Mouse (Mus musculus): ENCODE results near the gene Rsph6a. TPM values are rescaled to one million over a fixed set of nuclear protein-coding genes. Genes with fewer than 3 reads are reported as not detected.
A peak's percentile ranks its signal among the peaks of the same experiment; 100 is the strongest.

The Rsph6a gene
- polyA plus RNA-seq, 1 experiment from 2014 or later: not detected

DNA sequence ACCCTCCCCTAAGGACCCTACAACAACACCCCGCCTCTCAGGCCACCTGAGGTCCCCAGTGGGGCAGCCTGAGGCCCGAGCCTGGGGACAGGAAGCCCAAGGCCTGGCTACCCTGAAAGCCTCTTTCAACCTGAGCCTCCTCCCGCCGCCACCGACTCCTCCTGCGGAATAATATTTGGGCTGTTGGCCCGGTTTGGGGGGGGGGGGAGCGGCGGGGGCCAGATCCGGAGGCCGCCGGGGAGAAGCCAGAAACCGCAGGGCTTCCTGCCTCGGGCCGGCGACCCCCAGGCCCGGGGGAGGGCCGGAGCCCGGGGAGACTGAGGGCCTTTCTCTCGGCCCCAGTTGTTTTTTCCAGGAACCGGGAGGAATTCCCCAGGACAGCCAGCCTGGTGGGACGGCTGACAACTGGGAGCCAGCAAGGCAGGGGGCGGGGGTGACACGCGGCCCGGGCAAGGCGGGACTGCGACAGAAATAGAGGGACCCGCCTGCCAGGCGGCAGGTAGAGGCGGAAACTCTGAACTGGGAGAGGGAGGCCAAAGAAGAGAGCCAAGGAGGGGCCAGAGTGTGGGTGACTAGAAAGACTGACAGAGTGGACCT is 42.4 kb upstream of the Rsph6a start:
- Histone ChIP-seq H3K9ac (ENCODE audit: low read length) (peak overlapping the region; percentile 75), H3K4me1 (replicated peaks; ENCODE audit: control insufficient read depth, insufficient read depth) (no peaks in the 10 kb centered on the region), H3K4me2 (replicated peaks; ENCODE audit: low read depth) (peak overlapping the region; percentile 67), H3K27me3 (ENCODE audit: control insufficient read depth, insufficient read depth, low read length) (no peaks in the 10 kb centered on the region), H3K36me3 (ENCODE audit: control insufficient read depth, insufficient read depth, low read length) (no peaks in the 10 kb centered on the region), H3K9me3 (ENCODE audit: control insufficient read depth, low read length) (no peaks in the 10 kb centered on the region), H3K27ac (replicated peaks) (peak overlapping the region; percentile 77), H3K4me3 (ENCODE audit: low read depth, low read length) (peak overlapping the region; percentile 30)
- ATAC-seq (ENCODE audit: low FRiP score, low TSS enrichment) (peak; percentile 53), DNase-seq (ENCODE audit: low spot score) (peak; percentile 80)
- WGBS: 1% methylated on average over 31 of the region's 31 CpGs
- no peak for TF ChIP-seq CTCF (IDR thresholded peaks at IDR 0.05; ENCODE audit: low read depth)
- TF ChIP-seq EP300 (optimal IDR thresholded peaks at IDR 0.05): no peak

DNA sequence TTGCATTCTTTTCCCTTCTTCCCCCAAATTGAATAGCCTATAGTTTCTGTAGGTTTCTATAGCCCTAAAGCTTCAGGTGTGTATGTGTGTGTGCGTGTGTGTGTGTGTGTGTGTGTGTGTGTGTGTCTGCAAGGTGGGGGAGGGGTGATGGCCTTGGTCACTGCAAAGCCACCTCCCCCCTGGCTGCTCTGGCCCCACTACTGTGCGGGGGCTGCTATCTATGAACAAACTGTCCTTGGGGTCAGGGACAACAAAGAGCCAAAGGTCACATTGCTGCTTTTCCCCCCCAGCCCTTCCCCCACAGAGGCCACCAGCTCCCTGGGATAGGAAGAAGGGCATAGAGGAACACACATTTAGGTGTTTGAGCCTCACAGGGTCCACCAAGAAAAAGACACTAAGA is 41.6 kb upstream of the Rsph6a start:
- peak overlapping the region; percentile 67; the same call in 1 of the 2 replicates for H3K4me2 ChIP-seq (replicated peaks; ENCODE audit: low read depth)

DNA sequence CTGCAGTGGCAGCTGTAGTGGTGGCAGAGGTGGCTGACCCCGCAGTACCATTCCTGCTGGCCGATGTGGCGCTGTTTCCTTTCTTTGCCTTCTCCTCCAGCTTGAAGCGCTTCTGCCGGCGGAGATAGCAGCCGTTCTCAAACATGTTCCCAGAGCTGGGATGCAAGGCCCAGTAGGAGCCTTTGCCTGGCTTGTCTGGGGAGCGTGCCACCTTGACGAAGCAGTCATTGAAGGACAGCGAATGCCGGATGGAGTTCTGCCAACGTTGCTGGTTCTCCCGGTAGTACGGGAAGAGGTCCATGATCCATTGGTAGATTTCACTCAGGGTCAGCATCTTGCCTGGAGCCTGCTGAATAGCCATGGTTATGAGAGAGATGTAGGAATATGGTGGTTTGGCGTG is 40.0 kb upstream of the Rsph6a start:
- Histone ChIP-seq H3K27me3 (ENCODE audit: control insufficient read depth, insufficient read depth, low read length) (no peaks in the 10 kb centered on the region), H3K36me3 (ENCODE audit: control insufficient read depth, insufficient read depth, low read length) (no peaks in the 10 kb centered on the region), H3K9me3 (ENCODE audit: control insufficient read depth, low read length) (no peaks in the 10 kb centered on the region), H3K4me3 (ENCODE audit: low read depth, low read length) (no peak overlapping the region), H3K4me1 (replicated peaks; ENCODE audit: control insufficient read depth, insufficient read depth) (no peaks in the 10 kb centered on the region), H3K27ac (replicated peaks) (no peak overlapping the region), H3K4me2 (replicated peaks; ENCODE audit: low read depth) (no peak overlapping the region), H3K9ac (ENCODE audit: low read length) (no peak overlapping the region)
- TF ChIP-seq CTCF (IDR thresholded peaks at IDR 0.05; ENCODE audit: low read depth) (peak; percentile 11; the same call in 1 of the 2 replicates), EP300 (optimal IDR thresholded peaks at IDR 0.05) (no peak)
- ATAC-seq (ENCODE audit: low FRiP score, low TSS enrichment) (no peak), DNase-seq (ENCODE audit: low spot score) (no peak)
- WGBS: 63% methylated on average over 15 of the region's 15 CpGs

More for the DNA sequence above, 41.6 kb upstream of the Rsph6a start:
- no peak for TF ChIP-seq EP300 (optimal IDR thresholded peaks at IDR 0.05)
- TF ChIP-seq CTCF (IDR thresholded peaks at IDR 0.05; ENCODE audit: low read depth): no peak
- Histone ChIP-seq H3K9me3 (ENCODE audit: control insufficient read depth, low read length) (no peaks in the 10 kb centered on the region), H3K9ac (ENCODE audit: low read length) (no peak overlapping the region), H3K4me3 (ENCODE audit: low read depth, low read length) (no peak overlapping the region), H3K27me3 (ENCODE audit: control insufficient read depth, insufficient read depth, low read length) (no peaks in the 10 kb centered on the region), H3K36me3 (ENCODE audit: control insufficient read depth, insufficient read depth, low read length) (no peaks in the 10 kb centered on the region), H3K4me1 (replicated peaks; ENCODE audit: control insufficient read depth, insufficient read depth) (no peaks in the 10 kb centered on the region), H3K27ac (replicated peaks) (no peak overlapping the region)
- DNase-seq (ENCODE audit: low spot score) (no peak), ATAC-seq (ENCODE audit: low FRiP score, low TSS enrichment) (no peak)
- 31% methylated on average over 2 of the region's 2 CpGs for WGBS

DNA sequence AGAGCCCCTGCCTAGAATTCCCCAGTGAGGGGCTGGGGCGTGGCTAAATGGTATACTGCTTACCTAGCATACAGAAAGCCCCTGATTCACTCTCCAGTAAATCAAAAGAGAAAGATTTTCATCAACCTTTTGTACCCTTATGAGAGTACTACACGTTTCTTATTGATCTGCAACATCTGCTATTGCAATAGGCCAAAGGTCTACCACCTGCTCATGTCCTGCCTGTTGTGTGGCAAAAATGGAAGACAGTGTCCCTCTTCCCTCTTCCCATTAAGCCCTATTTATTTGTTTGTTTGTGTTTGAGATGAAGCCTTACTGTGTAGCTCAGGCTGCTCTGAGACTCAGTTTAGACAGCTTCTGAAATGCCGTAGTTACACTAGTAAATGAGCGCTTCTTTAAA is 38.4 kb upstream of the Rsph6a start:
- no peak overlapping the region for H3K27ac ChIP-seq (replicated peaks)
- H3K27me3 ChIP-seq (ENCODE audit: control insufficient read depth, insufficient read depth, low read length): no peaks in the 10 kb centered on the region
- WGBS: 82% methylated on average over 4 of the region's 4 CpGs
- H3K9me3 ChIP-seq (ENCODE audit: control insufficient read depth, low read length): no peaks in the 10 kb centered on the region
- H3K4me2 ChIP-seq (replicated peaks; ENCODE audit: low read depth): no peak overlapping the region
- H3K4me1 ChIP-seq (replicated peaks; ENCODE audit: control insufficient read depth, insufficient read depth): no peaks in the 10 kb centered on the region
- no peak for DNase-seq (ENCODE audit: low spot score)
- ATAC-seq (ENCODE audit: low FRiP score, low TSS enrichment): no peak
- no peak overlapping the region for H3K4me3 ChIP-seq (ENCODE audit: low read depth, low read length)
- H3K36me3 ChIP-seq (ENCODE audit: control insufficient read depth, insufficient read depth, low read length): no peaks in the 10 kb centered on the region
- no peak overlapping the region for H3K9ac ChIP-seq (ENCODE audit: low read length)
- TF ChIP-seq EP300 (optimal IDR thresholded peaks at IDR 0.05) (no peak), CTCF (IDR thresholded peaks at IDR 0.05; ENCODE audit: low read depth) (no peak)

DNA sequence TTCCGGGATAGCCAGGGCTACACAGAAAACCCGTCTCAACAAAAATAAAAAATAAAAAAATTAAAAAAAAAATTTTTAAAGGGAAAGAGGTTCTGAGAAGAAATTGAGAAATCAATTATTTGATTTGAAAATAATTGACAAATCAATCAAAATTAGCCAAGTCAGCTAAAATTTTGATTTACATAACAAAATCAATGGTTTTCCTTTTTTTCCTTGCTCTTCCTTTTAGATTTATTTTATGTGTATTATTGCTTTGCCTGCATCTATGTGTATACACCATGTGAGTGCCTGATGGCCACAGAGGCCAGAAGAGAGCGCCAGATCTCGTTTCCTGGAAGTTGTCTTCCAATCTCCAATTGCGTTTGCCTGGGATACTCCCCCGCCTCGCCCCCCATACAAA is 36.6 kb upstream of the Rsph6a start:
- WGBS: 87% methylated on average over 7 of the region's 7 CpGs
- H3K4me3 ChIP-seq (ENCODE audit: low read depth, low read length): no peak overlapping the region
- no peaks in the 10 kb centered on the region for H3K9me3 ChIP-seq (ENCODE audit: control insufficient read depth, low read length)

DNA sequence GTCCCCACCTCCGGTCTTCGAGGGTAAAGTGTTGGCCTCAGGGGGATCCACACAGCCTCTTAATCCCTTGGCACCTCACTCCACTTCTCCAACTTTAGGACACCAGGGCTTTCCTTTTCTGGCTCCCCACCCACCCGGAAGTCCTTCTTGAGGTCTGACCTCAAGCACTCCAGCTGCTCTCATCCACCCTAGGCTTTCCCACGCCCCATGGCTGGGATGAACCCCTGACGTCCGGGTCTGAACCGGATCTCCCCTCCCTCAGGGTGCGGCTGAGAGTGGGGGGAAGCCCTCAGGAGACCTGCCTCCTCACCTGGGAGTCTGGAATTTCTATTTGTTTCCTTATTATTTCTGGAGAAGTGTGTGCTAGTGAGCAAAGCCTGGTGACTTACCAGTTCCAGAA is 33.4 kb upstream of the Rsph6a start:
- TF ChIP-seq CTCF (IDR thresholded peaks at IDR 0.05; ENCODE audit: low read depth): no peak
- TF ChIP-seq EP300 (optimal IDR thresholded peaks at IDR 0.05): no peak
- H3K36me3 ChIP-seq (ENCODE audit: control insufficient read depth, insufficient read depth, low read length): no peaks in the 10 kb centered on the region
- 0 out of 2 replicates have a peak overlapping the region, but pooled peaks have one; percentile 18 for H3K27ac ChIP-seq (replicated peaks)
- H3K4me2 ChIP-seq (replicated peaks; ENCODE audit: low read depth): peak overlapping the region; percentile 45
- ATAC-seq (ENCODE audit: low FRiP score, low TSS enrichment): no peak
- no peaks in the 10 kb centered on the region for H3K4me1 ChIP-seq (replicated peaks; ENCODE audit: control insufficient read depth, insufficient read depth)
- 13% methylated on average over 8 of the region's 8 CpGs for WGBS
- 0 out of 2 replicates have a peak, but pooled peaks cover 7% of the 10 kb centered on the region for H3K27me3 ChIP-seq (ENCODE audit: control insufficient read depth, insufficient read depth, low read length)
- no peak overlapping the region; the same call in 1 of the 2 replicates for H3K4me3 ChIP-seq (ENCODE audit: low read depth, low read length)
- DNase-seq (ENCODE audit: low spot score): no peak
- no peaks in the 10 kb centered on the region for H3K9me3 ChIP-seq (ENCODE audit: control insufficient read depth, low read length)
- no peak overlapping the region for H3K9ac ChIP-seq (ENCODE audit: low read length)

More for the DNA sequence above, 36.6 kb upstream of the Rsph6a start:
- DNase-seq (ENCODE audit: low spot score) (no peak), ATAC-seq (ENCODE audit: low FRiP score, low TSS enrichment) (no peak)
- no peak overlapping the region for H3K4me2 ChIP-seq (replicated peaks; ENCODE audit: low read depth)
- no peaks in the 10 kb centered on the region for H3K27me3 ChIP-seq (ENCODE audit: control insufficient read depth, insufficient read depth, low read length)
- H3K9ac ChIP-seq (ENCODE audit: low read length): no peak overlapping the region
- no peaks in the 10 kb centered on the region for H3K36me3 ChIP-seq (ENCODE audit: control insufficient read depth, insufficient read depth, low read length)
- TF ChIP-seq EP300 (optimal IDR thresholded peaks at IDR 0.05) (no peak), CTCF (IDR thresholded peaks at IDR 0.05; ENCODE audit: low read depth) (no peak)
- no peaks in the 10 kb centered on the region for H3K4me1 ChIP-seq (replicated peaks; ENCODE audit: control insufficient read depth, insufficient read depth)
- H3K27ac ChIP-seq (replicated peaks): no peak overlapping the region

Data from stomach, postnatal 0 days (tissue).